Mouse (Mus musculus): ENCODE data around the gene Serpinf1. TPM values are rescaled to one million over a fixed set of nuclear protein-coding genes. Genes with fewer than 3 reads are reported as not detected.

Gene Serpinf1
- polyA plus RNA-seq (2015; fragmentation: Nextera tagmentation; extraction: Ambion mirVana): 42.6 and 44.6 TPM in 2 replicates

GRCm38 (mm10) chr11:75422013-75422792 lies at the start of gene Serpinf1:
Serpinf1 (minus strand) TSS chr11:75422701.
- WGBS: 43% methylated on average over 10 of the region's 10 CpGs
- Histone ChIP-seq H3K4me2 (no peak within 1 kb of the TSS), H3K4me3 (no peak within 1 kb of the TSS), H3K9me3 (no peaks in the 10 kb centered on the region), H3K36me3 (no peaks in the 10 kb centered on the region), H3K27me3 (no peaks in the 10 kb centered on the region), H3K27ac (replicated peaks) (no peak within 1 kb of the TSS), H3K9ac (no peak within 1 kb of the TSS), H3K4me1 (replicated peaks) (no peaks in the 10 kb centered on the region)
- ATAC-seq (ENCODE audit: low FRiP score, low read depth): no peak

GRCm38 (mm10) chr11:75470675-75471074 lies 48.2 kb upstream of the Serpinf1 start:
- ATAC-seq (ENCODE audit: low FRiP score, low read depth): no peak
- no peaks in the 10 kb centered on the region for H3K9me3 ChIP-seq
- H3K27me3 ChIP-seq: 0 out of 2 replicates have a peak, but pooled peaks cover 4% of the 10 kb centered on the region
- no peak overlapping the region for H3K9ac ChIP-seq
- no peak overlapping the region for H3K4me2 ChIP-seq
- no peaks in the 10 kb centered on the region; the same call in 1 of the 2 replicates for H3K4me1 ChIP-seq (replicated peaks)
- peaks cover 8% of the 10 kb centered on the region for H3K36me3 ChIP-seq
- no peak overlapping the region for H3K27ac ChIP-seq (replicated peaks)
- 91% methylated on average over 3 of the region's 3 CpGs for WGBS
- H3K4me3 ChIP-seq: no peak overlapping the region

GRCm38 (mm10) chr11:75469261-75469660 lies 46.8 kb upstream of the Serpinf1 start:
- 93% methylated on average over 4 of the region's 4 CpGs for WGBS
- Histone ChIP-seq H3K9ac (no peak overlapping the region), H3K36me3 (peaks cover 22% of the 10 kb centered on the region), H3K4me2 (no peak overlapping the region), H3K4me1 (replicated peaks) (no peaks in the 10 kb centered on the region; the same call in 1 of the 2 replicates), H3K4me3 (no peak overlapping the region), H3K27me3 (0 out of 2 replicates have a peak, but pooled peaks cover 4% of the 10 kb centered on the region), H3K9me3 (no peaks in the 10 kb centered on the region), H3K27ac (replicated peaks) (no peak overlapping the region)
- no peak for ATAC-seq (ENCODE audit: low FRiP score, low read depth)

- peak overlapping the region; percentile 56 for H3K4me2 ChIP-seq
- H3K9me3 ChIP-seq: no peaks in the 10 kb centered on the region
- WGBS: 64% methylated on average over 7 of the region's 7 CpGs
- peak overlapping the region; percentile 27 for H3K4me3 ChIP-seq
- H3K4me1 ChIP-seq (replicated peaks): no peaks in the 10 kb centered on the region; the same call in none of the 2 replicates
- peaks cover 22% of the 10 kb centered on the region for H3K36me3 ChIP-seq
- H3K27ac ChIP-seq (replicated peaks): no peak overlapping the region
- no peak for ATAC-seq (ENCODE audit: low FRiP score, low read depth)
- H3K27me3 ChIP-seq: 0 out of 2 replicates have a peak, but pooled peaks cover 4% of the 10 kb centered on the region
- no peak overlapping the region for H3K9ac ChIP-seq
Observed at GRCm38 (mm10) chr11:75468410-75468809, 45.9 kb upstream of the Serpinf1 start.

GRCm38 (mm10) chr11:75467512-75468215 lies 45.2 kb upstream of the Serpinf1 start:
- WGBS: 17% methylated on average over 19 of the region's 19 CpGs

GRCm38 (mm10) chr11:75466731-75467505 lies 44.4 kb upstream of the Serpinf1 start:
- Histone ChIP-seq H3K36me3 (peaks cover 22% of the 10 kb centered on the region), H3K4me3 (no peak overlapping the region), H3K27me3 (0 out of 2 replicates have a peak, but pooled peaks cover 4% of the 10 kb centered on the region), H3K9ac (no peak overlapping the region), H3K4me1 (replicated peaks) (peaks cover 14% of the 10 kb centered on the region), H3K9me3 (no peaks in the 10 kb centered on the region), H3K27ac (replicated peaks) (no peak overlapping the region), H3K4me2 (no peak overlapping the region)
- no peak for ATAC-seq (ENCODE audit: low FRiP score, low read depth)
- WGBS: 96% methylated on average over 4 of the region's 4 CpGs

More at GRCm38 (mm10) chr11:75467512-75468215, 45.2 kb upstream of the Serpinf1 start:
- H3K27ac ChIP-seq (replicated peaks): no peak overlapping the region
- H3K4me2 ChIP-seq: peak overlapping the region; percentile 56
- 0 out of 2 replicates have a peak, but pooled peaks cover 4% of the 10 kb centered on the region for H3K27me3 ChIP-seq
- H3K9ac ChIP-seq: 0 out of 2 replicates have a peak overlapping the region, but pooled peaks have one; percentile 21
- H3K4me1 ChIP-seq (replicated peaks): peaks cover 6% of the 10 kb centered on the region
- no peak for ATAC-seq (ENCODE audit: low FRiP score, low read depth)
- H3K9me3 ChIP-seq: no peaks in the 10 kb centered on the region
- peaks cover 22% of the 10 kb centered on the region for H3K36me3 ChIP-seq
- H3K4me3 ChIP-seq: peak overlapping the region; percentile 27

GRCm38 (mm10) chr11:75465051-75465450 lies 42.5 kb upstream of the Serpinf1 start:
- H3K4me3 ChIP-seq: no peak overlapping the region
- H3K4me1 ChIP-seq (replicated peaks): peaks cover 19% of the 10 kb centered on the region
- no peak overlapping the region for H3K9ac ChIP-seq
- H3K4me2 ChIP-seq: no peak overlapping the region
- H3K9me3 ChIP-seq: no peaks in the 10 kb centered on the region
- H3K36me3 ChIP-seq: peaks cover 22% of the 10 kb centered on the region
- WGBS: 82% methylated on average over 6 of the region's 6 CpGs
- H3K27me3 ChIP-seq: 0 out of 2 replicates have a peak, but pooled peaks cover 4% of the 10 kb centered on the region
- no peak overlapping the region for H3K27ac ChIP-seq (replicated peaks)
- no peak for ATAC-seq (ENCODE audit: low FRiP score, low read depth)

- no peaks in the 10 kb centered on the region for H3K9me3 ChIP-seq
- 90% methylated on average over 6 of the region's 6 CpGs for WGBS
- H3K36me3 ChIP-seq: peaks cover 22% of the 10 kb centered on the region
- 0 out of 2 replicates have a peak, but pooled peaks cover 2% of the 10 kb centered on the region for H3K27me3 ChIP-seq
- no peak overlapping the region for H3K9ac ChIP-seq
- H3K4me2 ChIP-seq: no peak overlapping the region
- no peak for ATAC-seq (ENCODE audit: low FRiP score, low read depth)
- H3K27ac ChIP-seq (replicated peaks): no peak overlapping the region
- H3K4me1 ChIP-seq (replicated peaks): peaks cover 24% of the 10 kb centered on the region
- H3K4me3 ChIP-seq: no peak overlapping the region
Observed at GRCm38 (mm10) chr11:75464417-75464816, 41.9 kb upstream of the Serpinf1 start.

- ATAC-seq (ENCODE audit: low FRiP score, low read depth): no peak
- Histone ChIP-seq H3K4me2 (no peak overlapping the region), H3K27me3 (no peaks in the 10 kb centered on the region), H3K4me1 (replicated peaks) (peaks cover 24% of the 10 kb centered on the region), H3K27ac (replicated peaks) (no peak overlapping the region), H3K36me3 (peaks cover 22% of the 10 kb centered on the region), H3K9ac (no peak overlapping the region), H3K9me3 (no peaks in the 10 kb centered on the region), H3K4me3 (no peak overlapping the region)
- WGBS: 77% methylated on average over 4 of the region's 4 CpGs
Observed at GRCm38 (mm10) chr11:75463624-75464023, 41.1 kb upstream of the Serpinf1 start.

GRCm38 (mm10) chr11:75462865-75463336 lies 40.4 kb upstream of the Serpinf1 start:
- Histone ChIP-seq H3K36me3 (peaks cover 22% of the 10 kb centered on the region), H3K27ac (replicated peaks) (no peak overlapping the region), H3K4me3 (peak overlapping the region; percentile 80), H3K9ac (no peak overlapping the region), H3K27me3 (no peaks in the 10 kb centered on the region), H3K4me2 (peak overlapping the region; percentile 94), H3K9me3 (no peaks in the 10 kb centered on the region), H3K4me1 (replicated peaks) (peaks cover 24% of the 10 kb centered on the region)
- WGBS: 4% methylated on average over 9 of the region's 9 CpGs
- ATAC-seq (ENCODE audit: low FRiP score, low read depth): no peak

GRCm38 (mm10) chr11:75462253-75462783 lies 39.8 kb upstream of the Serpinf1 start:
- 4% methylated on average over 13 of the region's 16 CpGs for WGBS
- no peak for ATAC-seq (ENCODE audit: low FRiP score, low read depth)
- H3K27ac ChIP-seq (replicated peaks): peak overlapping the region; percentile 75; the same call in 1 of the 2 replicates
- H3K4me2 ChIP-seq: peak overlapping the region; percentile 94
- peaks cover 22% of the 10 kb centered on the region for H3K36me3 ChIP-seq
- peaks cover 24% of the 10 kb centered on the region for H3K4me1 ChIP-seq (replicated peaks)
- no peaks in the 10 kb centered on the region for H3K9me3 ChIP-seq
- no peaks in the 10 kb centered on the region for H3K27me3 ChIP-seq
- H3K4me3 ChIP-seq: peak overlapping the region; percentile 80
- peak overlapping the region; percentile 69 for H3K9ac ChIP-seq

Data from hindbrain, embryonic 15.5 days (tissue).